Mouse (Mus musculus): ENCODE data around the gene Rftn1.

DNA sequence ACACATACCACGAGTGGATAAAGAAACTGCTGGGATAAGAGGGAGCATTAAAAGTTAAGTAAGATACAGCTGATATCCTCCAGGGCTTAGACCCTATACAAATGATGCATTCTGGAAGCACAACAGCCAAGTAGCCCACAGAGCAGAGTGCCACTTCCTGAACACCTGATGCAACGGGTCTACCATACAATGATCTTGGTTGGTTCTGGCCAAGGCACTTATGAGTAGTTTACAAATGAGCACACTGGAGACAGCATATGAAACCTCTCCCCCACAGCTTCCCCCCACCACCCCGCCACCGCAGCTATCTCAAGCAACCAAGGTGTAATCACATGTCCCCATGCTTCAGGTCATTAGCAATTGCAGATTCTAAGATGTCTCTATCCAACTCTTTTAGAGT, 106.5 kb downstream of the Rftn1 start:
- TF ChIP-seq ZC3H11A (IDR thresholded peaks at IDR 0.05; ENCODE audit: borderline replicate concordance, low read depth, low read length) (no peak), ZNF384 (IDR thresholded peaks at IDR 0.05; ENCODE audit: low read depth, low read length) (no peak), HCFC1 (IDR thresholded peaks at IDR 0.05; ENCODE audit: borderline replicate concordance, insufficient read depth, low read length) (no peak), MAFK (IDR thresholded peaks at IDR 0.05; ENCODE audit: insufficient read depth, low read depth, low read length) (no peak), CHD2 (IDR thresholded peaks at IDR 0.05; ENCODE audit: low read depth, low read length) (no peak)
